In genomic region chr19:37004557-37004956, GRCm38 (mm10) we compare ENCODE assay signal across 25 mouse cellular contexts.
"Had no signal": no experiment of that assay in that cellular context is flagged by ENCODE, and none has a peak within 500 bp of the region (broad histone marks: within the 10 kb centered on the region; RNA-seq: fewer than 3 reads in every experiment).

No protein-coding gene starts in this region.

- H3K27ac ChIP-seq: heart, adult 2 months; heart, embryonic 13.5 days; heart, embryonic 15.5 days; hindbrain, embryonic 13.5 days; hindbrain, embryonic 15.5 days; hindbrain, postnatal 0 days; kidney, embryonic 15.5 days; kidney, postnatal 0 days; limb, embryonic 10.5 days; limb, embryonic 12.5 days had no signal

- H3K4me3 ChIP-seq: heart, adult 2 months; heart, embryonic 13.5 days; heart, embryonic 15.5 days; hindbrain, embryonic 13.5 days; hindbrain, embryonic 15.5 days; kidney, embryonic 15.5 days; limb, embryonic 10.5 days; limb, embryonic 12.5 days had no signal

- H3K27me3 ChIP-seq: heart, embryonic 13.5 days; heart, embryonic 15.5 days; hindbrain, embryonic 13.5 days; hindbrain, embryonic 15.5 days; kidney, embryonic 15.5 days; limb, embryonic 12.5 days had no signal

- H3K9me3 ChIP-seq: heart, embryonic 13.5 days; heart, embryonic 15.5 days; hindbrain, embryonic 13.5 days; hindbrain, embryonic 15.5 days; kidney, embryonic 15.5 days; limb, embryonic 10.5 days; limb, embryonic 12.5 days had no signal

- H3K9ac ChIP-seq: heart, embryonic 13.5 days; heart, embryonic 15.5 days; hindbrain, embryonic 13.5 days; hindbrain, embryonic 15.5 days; kidney, embryonic 15.5 days; limb, embryonic 12.5 days had no signal

- DNase-seq: gastrocnemius, postnatal 14 days; gastrocnemius, postnatal 36 days; heart, adult 11 months; heart, adult 2 months; heart, postnatal 14 days; heart, postnatal 36 days; kidney, adult 11 months; kidney, adult 2 months; kidney, adult 9 months; kidney, postnatal 14 days; kidney, postnatal 36 days; layer of hippocampus, adult 9-11 months; layer of hippocampus, postnatal 36 days; liver had no signal

- ATAC-seq: hindbrain, postnatal 0 days; intestine, embryonic 16.5 days had no signal

- H3K4me1 ChIP-seq: heart, embryonic 13.5 days; heart, embryonic 15.5 days; hindbrain, embryonic 13.5 days; hindbrain, embryonic 15.5 days; kidney, embryonic 15.5 days; limb, embryonic 10.5 days; limb, embryonic 12.5 days had no signal

- H3K4me2 ChIP-seq: heart, embryonic 11.5 days; heart, embryonic 13.5 days; heart, embryonic 15.5 days; hindbrain, embryonic 13.5 days; hindbrain, embryonic 15.5 days; kidney, embryonic 15.5 days; limb, embryonic 12.5 days had no signal
